Mouse (Mus musculus) myocyte (in vitro differentiated cells): Measurements from ENCODE around the gene Raet1e.
"Not testable (repeated sequence)": the region's sequence is repeated elsewhere in the genome, so short reads cannot be mapped to it uniquely, and the experiment has no call there.

Experiments
- CEBPB ChIP-seq: IDR thresholded peaks from 2 replicates; pipeline ENCODE4 v1.6.1; 2011; ENCODE audit warnings: mild to moderate bottlenecking, moderate library complexity; ENCODE audit not compliant: poor library complexity, insufficient read depth, severe bottlenecking
- E2F4 ChIP-seq: IDR thresholded peaks from one replicate; pipeline ENCODE4 v1.6.1; 2011; ENCODE audit warnings: mild to moderate bottlenecking, control low read depth, moderate library complexity; ENCODE audit not compliant: insufficient read depth
- MAX ChIP-seq: IDR thresholded peaks from one replicate; pipeline ENCODE4 v1.6.1; 2011; ENCODE audit warnings: low read depth, mild to moderate bottlenecking, control low read depth
- MYOD1 ChIP-seq, 3 experiments: IDR thresholded peaks; one replicate each; pipeline ENCODE4 v1.6.1; 2011; ENCODE audit warnings: control low read depth in 2 of 3, low read depth in 2 of 3, mild to moderate bottlenecking in 2 of 3, moderate library complexity in 1 of 3; ENCODE audit not compliant: insufficient read length in 2 of 3, control insufficient read depth in 1 of 3
- MYOG ChIP-seq, 3 experiments: IDR thresholded peaks; one replicate each; pipeline ENCODE4 v1.6.1; 2011; ENCODE audit warnings: control low read depth in 2 of 3, low read depth in 2 of 3, mild to moderate bottlenecking in 2 of 3; ENCODE audit not compliant: insufficient read length in 2 of 3, control insufficient read depth in 1 of 3, insufficient read depth in 1 of 3
- POLR2A ChIP-seq: IDR thresholded peaks from one replicate; pipeline ENCODE4 v1.6.1; 2011; ENCODE audit warnings: low read depth, mild to moderate bottlenecking, control low read depth, moderate library complexity; ENCODE audit not compliant: insufficient read length
- POLR2AphosphoS2 ChIP-seq: IDR thresholded peaks from one replicate; pipeline ENCODE4 v1.6.1; 2011; ENCODE audit warnings: low read depth, control low read depth; ENCODE audit not compliant: insufficient read length
- REST ChIP-seq: IDR thresholded peaks from one replicate; pipeline ENCODE4 v1.6.1; 2011; ENCODE audit warnings: mild to moderate bottlenecking, control low read depth, moderate library complexity; ENCODE audit not compliant: insufficient read depth, insufficient read length
- SRF ChIP-seq: IDR thresholded peaks from one replicate; pipeline ENCODE4 v1.6.1; 2011; ENCODE audit warnings: low read depth; ENCODE audit not compliant: control insufficient read depth, insufficient read length
- TCF12 ChIP-seq: IDR thresholded peaks from one replicate; pipeline ENCODE4 v1.6.1; 2011; ENCODE audit warnings: mild to moderate bottlenecking, control low read depth; ENCODE audit not compliant: poor library complexity, insufficient read depth, severe bottlenecking
- TCF3 ChIP-seq: IDR thresholded peaks from one replicate; pipeline ENCODE4 v1.6.1; 2011; ENCODE audit warnings: low read depth, control low read depth; ENCODE audit not compliant: insufficient read length
- USF1 ChIP-seq: IDR thresholded peaks from one replicate; pipeline ENCODE4 v1.6.1; 2011; ENCODE audit warnings: low read depth, mild to moderate bottlenecking, control low read depth, moderate library complexity

DNA sequence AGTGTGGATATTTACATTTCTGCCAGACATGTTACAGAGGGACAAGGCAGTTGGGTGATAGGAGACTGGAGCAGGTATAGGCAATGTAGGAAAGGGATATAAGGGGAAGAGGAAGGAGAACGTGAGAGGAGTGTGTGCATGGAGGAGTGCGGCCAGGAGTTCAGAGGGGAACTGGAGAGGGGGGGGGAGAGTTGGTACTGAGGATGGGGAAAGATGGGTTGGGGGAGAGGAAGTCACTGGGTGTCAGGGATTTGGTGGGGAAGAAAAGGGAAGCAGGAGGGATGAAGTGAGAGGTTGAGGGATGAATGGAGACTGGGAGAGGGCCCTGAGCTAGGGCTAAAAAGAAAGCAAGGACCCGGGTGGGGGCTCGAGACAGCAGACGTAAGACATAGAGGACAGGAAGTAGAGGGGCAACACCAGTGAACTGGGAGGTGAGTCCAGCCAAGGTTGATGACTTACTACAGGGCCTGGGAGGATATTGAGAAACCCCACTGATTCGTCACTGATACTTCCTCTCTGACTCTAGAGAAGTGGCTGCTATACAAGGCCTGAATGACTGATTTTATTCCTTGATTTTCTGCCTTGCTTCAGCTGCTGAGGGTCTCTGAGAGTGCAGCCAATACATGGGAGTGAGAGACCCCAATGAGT lies 195.3 kb downstream of the Raet1e start:
- not testable (repeated sequence) for TF ChIP-seq TCF12; MAX; POLR2AphosphoS2; MYOG (IDR thresholded peaks at IDR 0.05; ENCODE audit: control insufficient read depth in 1 of 3, insufficient read depth in 1 of 3, insufficient read length in 2 of 3, low read depth in 2 of 3); POLR2A; SRF; CEBPB; USF1; E2F4; REST; MYOD1 (IDR thresholded peaks at IDR 0.05; ENCODE audit: control insufficient read depth in 1 of 3, insufficient read length in 2 of 3, low read depth in 2 of 3); TCF3
